Mouse (Mus musculus): ENCODE measurements at regions not wholly inside any gene's neighbourhood (a gene's known extent, or its start where the extent isn't known, plus 50 kb on each side); places are given as distances from the start of the nearest gene placed in this dataset.

DNA sequence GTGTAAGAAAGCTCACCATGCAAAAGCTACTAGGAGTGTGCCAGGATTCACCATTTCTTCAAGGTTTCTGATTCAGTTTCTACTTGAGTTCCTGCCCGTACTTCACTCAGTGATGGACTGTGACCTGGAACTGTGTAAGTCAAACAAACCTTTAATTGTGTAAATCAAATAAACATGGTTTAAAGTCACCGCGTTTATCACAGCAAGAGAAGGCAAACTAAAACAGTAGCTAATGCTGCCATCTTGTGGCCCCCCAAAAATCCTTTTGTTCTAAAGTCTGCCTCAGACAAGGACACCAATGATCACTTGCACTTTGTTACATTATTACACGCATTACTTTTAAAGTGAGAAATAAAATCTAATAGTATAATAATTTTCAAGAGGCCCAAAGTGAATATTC, 63.6 kb upstream of the Dcx start:
- peak; percentile 5 to 7 for DNase-seq (ENCODE audit: low spot score in 2 of 2)
